Mouse (Mus musculus) liver, embryonic 12.5 days (tissue): Measurements from ENCODE around the gene Rab33b. TPM values are rescaled to one million over a fixed set of nuclear protein-coding genes. Genes with fewer than 3 reads are reported as not detected.

Source experiments
- ATAC-seq: fragments of 200-750 bp; cut with Nextera tagmentation; 2 replicates; pipeline ENCODE4 v1.8.0; 2017; ENCODE audit warnings: moderate number of reproducible peaks, mild to moderate bottlenecking, moderate library complexity
- H3K27ac ChIP-seq: fragments of 300-500 bp; sonication (generic); 2 replicates; pipeline ENCODE4 v1.5.1; 2016; ENCODE audit warnings: mild to moderate bottlenecking
- H3K27me3 ChIP-seq: fragments of 300-500 bp; sonication (generic); replicated peaks from 2 replicates; pipeline ENCODE4 v1.6.1; 2016; ENCODE audit warnings: mild to moderate bottlenecking, moderate library complexity
- H3K36me3 ChIP-seq: fragments of 300-500 bp; sonication (generic); 2 replicates; pipeline ENCODE4 v1.6.1; 2016; ENCODE audit warnings: mild to moderate bottlenecking, moderate library complexity
- H3K4me1 ChIP-seq: fragments of 300-500 bp; sonication (generic); 2 replicates; pipeline ENCODE4 v1.6.1; 2016
- H3K4me2 ChIP-seq: fragments of 300-500 bp; sonication (generic); 2 replicates; pipeline ENCODE4 v1.6.1; 2016; ENCODE audit warnings: mild to moderate bottlenecking, moderate library complexity
- H3K4me3 ChIP-seq: fragments of 300-500 bp; sonication (generic); 2 replicates; pipeline ENCODE4 v1.5.1; 2016; ENCODE audit warnings: mild to moderate bottlenecking, moderate library complexity
- H3K9ac ChIP-seq: fragments of 300-500 bp; sonication (generic); 2 replicates; pipeline ENCODE4 v1.6.1; 2016; ENCODE audit warnings: mild to moderate bottlenecking, moderate library complexity
- H3K9me3 ChIP-seq: fragments of 300-500 bp; sonication (generic); replicated peaks from 2 replicates; pipeline ENCODE4 v1.6.1; 2016; ENCODE audit warnings: mild to moderate bottlenecking, moderate library complexity
- WGBS: fragments of 180-500 bp; shearing (Covaris S2); methylation state at CpG from one replicate; pipeline ENCODE4 v1.1.7; 2016; ENCODE audit not compliant: insufficient replicate concordance; 5-methylcytosine and 5-hydroxymethylcytosine counted together
- polyA plus RNA-seq: library from polyadenylated mRNA; unstranded; fragments of >200 nt; fragmentation: Nextera tagmentation; extraction: Ambion mirVana; gene quantifications from 2 replicates; pipeline ENCODE4 v1.2.1, GENCODE M21; 2016

Rab33b gene
- polyA plus RNA-seq, 1 experiment from 2014 or later = 7.6 TPM

GRCm38 (mm10) chr3:51517878-51518762 is 34.4 kb downstream of the Rab33b start:
- H3K36me3 ChIP-seq = peaks cover 38% of the 10 kb centered on the region
- H3K4me1 ChIP-seq = peaks cover 33% of the 10 kb centered on the region
- peak overlapping the region; percentile 59 for H3K4me2 ChIP-seq
- H3K27ac ChIP-seq = peak overlapping the region; percentile 77
- H3K9ac ChIP-seq = peak overlapping the region; percentile 43
- H3K27me3 ChIP-seq = no peaks in the 10 kb centered on the region
- WGBS = 41% methylated on average over 12 of the region's 12 CpGs
- no peaks in the 10 kb centered on the region for H3K9me3 ChIP-seq
- peak; percentile 73 for ATAC-seq
- H3K4me3 ChIP-seq = peak overlapping the region; percentile 21

GRCm38 (mm10) chr3:51518763-51519121 is 35.0 kb downstream of the Rab33b start:
- peak overlapping the region; percentile 77 for H3K27ac ChIP-seq
- peak overlapping the region; percentile 43 for H3K9ac ChIP-seq
- H3K9me3 ChIP-seq = no peaks in the 10 kb centered on the region
- H3K27me3 ChIP-seq = no peaks in the 10 kb centered on the region
- WGBS = 26% methylated on average over 8 of the region's 8 CpGs
- H3K36me3 ChIP-seq = peaks cover 44% of the 10 kb centered on the region
- peak overlapping the region; percentile 59 for H3K4me2 ChIP-seq
- peak overlapping the region; percentile 21 for H3K4me3 ChIP-seq
- H3K4me1 ChIP-seq = peaks cover 33% of the 10 kb centered on the region
- peak; percentile 69 for ATAC-seq

- WGBS = 89% methylated on average over 14 of the region's 14 CpGs
- H3K36me3 ChIP-seq = peaks cover 70% of the 10 kb centered on the region
- no peak overlapping the region for H3K9ac ChIP-seq
- no peak for ATAC-seq
- no peak overlapping the region for H3K27ac ChIP-seq
- no peak overlapping the region for H3K4me2 ChIP-seq
- no peak overlapping the region for H3K4me3 ChIP-seq
- H3K27me3 ChIP-seq = no peaks in the 10 kb centered on the region
- H3K9me3 ChIP-seq = no peaks in the 10 kb centered on the region
- peaks cover 33% of the 10 kb centered on the region for H3K4me1 ChIP-seq
These were observed 37.5 kb downstream of the Rab33b start for GRCm38 (mm10) chr3:51521262-51521661.

GRCm38 (mm10) chr3:51525186-51525785 is 41.6 kb downstream of the Rab33b start:
- Histone ChIP-seq H3K4me2 (no peak overlapping the region), H3K27ac (no peak overlapping the region), H3K4me3 (no peak overlapping the region), H3K9me3 (no peaks in the 10 kb centered on the region), H3K27me3 (no peaks in the 10 kb centered on the region), H3K4me1 (no peaks in the 10 kb centered on the region), H3K36me3 (peaks cover 85% of the 10 kb centered on the region), H3K9ac (no peak overlapping the region)
- ATAC-seq = no peak
- WGBS = 82% methylated on average over 16 of the region's 16 CpGs

- no peaks in the 10 kb centered on the region for H3K27me3 ChIP-seq
These were observed 43.2 kb downstream of the Rab33b start for GRCm38 (mm10) chr3:51526891-51527290.

GRCm38 (mm10) chr3:51531473-51532281 is 48.0 kb downstream of the Rab33b start:
- 76% methylated on average over 13 of the region's 13 CpGs for WGBS
- peaks cover 78% of the 10 kb centered on the region for H3K36me3 ChIP-seq
- H3K4me1 ChIP-seq = no peaks in the 10 kb centered on the region
- no peaks in the 10 kb centered on the region for H3K9me3 ChIP-seq
- no peaks in the 10 kb centered on the region for H3K27me3 ChIP-seq
- no peak overlapping the region for H3K4me3 ChIP-seq
- no peak overlapping the region for H3K9ac ChIP-seq
- H3K27ac ChIP-seq = peak overlapping the region; percentile 22
- ATAC-seq = 0 out of 2 replicates have a peak, but pooled peaks have one; percentile 15
- H3K4me2 ChIP-seq = no peak overlapping the region

More at GRCm38 (mm10) chr3:51526891-51527290, 43.2 kb downstream of the Rab33b start:
- 84% methylated on average over 13 of the region's 13 CpGs for WGBS
- H3K4me3 ChIP-seq = no peak overlapping the region
- H3K9me3 ChIP-seq = no peaks in the 10 kb centered on the region
- no peak overlapping the region for H3K9ac ChIP-seq
- peaks cover 87% of the 10 kb centered on the region for H3K36me3 ChIP-seq
- H3K4me1 ChIP-seq = no peaks in the 10 kb centered on the region
- H3K27ac ChIP-seq = no peak overlapping the region
- no peak overlapping the region for H3K4me2 ChIP-seq
- ATAC-seq = no peak

GRCm38 (mm10) chr3:51532282-51532620 is 48.5 kb downstream of the Rab33b start:
- H3K27me3 ChIP-seq = no peaks in the 10 kb centered on the region
- 81% methylated on average over 5 of the region's 5 CpGs for WGBS
- H3K4me3 ChIP-seq = no peak overlapping the region
- H3K27ac ChIP-seq = no peak overlapping the region
- no peaks in the 10 kb centered on the region for H3K9me3 ChIP-seq
- peaks cover 74% of the 10 kb centered on the region for H3K36me3 ChIP-seq
- no peak overlapping the region for H3K4me2 ChIP-seq
- 0 out of 2 replicates have a peak, but pooled peaks have one; percentile 40 for ATAC-seq
- no peak overlapping the region for H3K9ac ChIP-seq
- H3K4me1 ChIP-seq = no peaks in the 10 kb centered on the region

- Histone ChIP-seq H3K9ac (no peak overlapping the region), H3K4me3 (no peak overlapping the region), H3K36me3 (peaks cover 76% of the 10 kb centered on the region), H3K4me1 (no peaks in the 10 kb centered on the region), H3K9me3 (no peaks in the 10 kb centered on the region), H3K27me3 (no peaks in the 10 kb centered on the region), H3K27ac (no peak overlapping the region), H3K4me2 (no peak overlapping the region)
- WGBS = 88% methylated on average over 5 of the region's 5 CpGs
- no peak for ATAC-seq
These were observed 49.9 kb downstream of the Rab33b start for GRCm38 (mm10) chr3:51533573-51533972.

GRCm38 (mm10) chr3:51534013-51534412 is 50.3 kb downstream of the Rab33b start:
- ATAC-seq = no peak
- H3K9me3 ChIP-seq = no peaks in the 10 kb centered on the region
- no peak overlapping the region for H3K9ac ChIP-seq
- no peak overlapping the region for H3K4me2 ChIP-seq
- H3K27me3 ChIP-seq = no peaks in the 10 kb centered on the region
- peaks cover 76% of the 10 kb centered on the region for H3K36me3 ChIP-seq
- H3K4me1 ChIP-seq = no peaks in the 10 kb centered on the region
- no peak overlapping the region for H3K4me3 ChIP-seq
- no peak overlapping the region for H3K27ac ChIP-seq
- 88% methylated on average over 9 of the region's 9 CpGs for WGBS

- Histone ChIP-seq H3K4me2 (no peak overlapping the region), H3K4me1 (peaks cover 12% of the 10 kb centered on the region), H3K36me3 (peaks cover 54% of the 10 kb centered on the region), H3K4me3 (no peak overlapping the region), H3K9ac (no peak overlapping the region), H3K27ac (no peak overlapping the region; the same call in 1 of the 2 replicates), H3K27me3 (no peaks in the 10 kb centered on the region), H3K9me3 (no peaks in the 10 kb centered on the region)
- WGBS = 47% methylated on average over 15 of the region's 15 CpGs
- ATAC-seq = peak; percentile 65
These were observed 56.1 kb downstream of the Rab33b start for GRCm38 (mm10) chr3:51539567-51540408.

- Histone ChIP-seq H3K4me2 (no peak overlapping the region), H3K27me3 (no peaks in the 10 kb centered on the region), H3K36me3 (peaks cover 46% of the 10 kb centered on the region), H3K27ac (no peak overlapping the region), H3K9me3 (no peaks in the 10 kb centered on the region), H3K9ac (no peak overlapping the region), H3K4me1 (peaks cover 12% of the 10 kb centered on the region), H3K4me3 (no peak overlapping the region)
- ATAC-seq = no peak
- 88% methylated on average over 9 of the region's 9 CpGs for WGBS
These were observed 56.9 kb downstream of the Rab33b start for GRCm38 (mm10) chr3:51540659-51541058.
